Mouse (Mus musculus) small intestine, adult 2 months (tissue): ENCODE measurements around the gene Crebbp. TPM values are rescaled to one million over a fixed set of nuclear protein-coding genes. Genes with fewer than 3 reads are reported as not detected.
"Not testable (repeated sequence)": the region's sequence is repeated elsewhere in the genome, so short reads cannot be mapped to it uniquely, and the experiment has no call there.

Experiments
- H3K27ac ChIP-seq: fragments of 200-500 bp; 2 replicates; pipeline ENCODE4 v1.5.1; 2012; ENCODE audit warnings: low read depth, low read length, control low read depth, inconsistent platforms; ENCODE audit not compliant: insufficient read depth
- H3K27me3 ChIP-seq: fragments of 200-500 bp; 2 replicates; pipeline ENCODE4 v1.6.1; 2012; ENCODE audit warnings: mild to moderate bottlenecking, moderate library complexity, low read length, inconsistent platforms; ENCODE audit not compliant: control insufficient read depth, insufficient read depth
- H3K36me3 ChIP-seq: fragments of 200-500 bp; 2 replicates; pipeline ENCODE4 v1.6.1; 2012; ENCODE audit warnings: mild to moderate bottlenecking, low read length, control low read depth, inconsistent platforms; ENCODE audit not compliant: control insufficient read depth, insufficient read depth
- H3K4me1 ChIP-seq: fragments of 200-500 bp; 2 replicates; pipeline ENCODE4 v1.6.1; 2012; ENCODE audit warnings: low read length, inconsistent platforms, mixed read lengths; ENCODE audit not compliant: control insufficient read depth, insufficient read depth, insufficient read length
- H3K4me3 ChIP-seq: fragments of 200-500 bp; 2 replicates; pipeline ENCODE4 v1.5.1; 2012; ENCODE audit warnings: low read depth, mild to moderate bottlenecking, control low read depth, inconsistent platforms, low read length, moderate library complexity
- CTCF ChIP-seq: fragments of 200-500 bp; IDR thresholded peaks from 2 replicates; pipeline ENCODE4 v1.5.1; 2012; ENCODE audit warnings: low read depth, mild to moderate bottlenecking, control low read depth, inconsistent platforms, low read length, moderate library complexity, mixed read lengths; ENCODE audit not compliant: insufficient replicate concordance, insufficient read length; ENCODE audit errors: extremely low read depth
- POLR2A ChIP-seq: fragments of 200-500 bp; IDR thresholded peaks from 2 replicates; pipeline ENCODE4 v1.6.1; 2012; ENCODE audit warnings: low read depth, mild to moderate bottlenecking, control low read depth, inconsistent platforms, low read length, moderate library complexity
- WGBS: fragments of 180-500 bp; shearing (Covaris S2); methylation state at CpG from one replicate; pipeline ENCODE4 v1.1.7; 2018; 5-methylcytosine and 5-hydroxymethylcytosine counted together
- polyA plus RNA-seq: library from polyadenylated mRNA; depleted of rRNA; stranded (reverse); fragments of >200 nt; gene quantifications from 2 replicates; pipeline ENCODE4 v1.2.3, GENCODE M21; 2012; rRNA removed

Gene Crebbp
- 17.0 and 39.3 TPM in 2 replicates for polyA plus RNA-seq

DNA sequence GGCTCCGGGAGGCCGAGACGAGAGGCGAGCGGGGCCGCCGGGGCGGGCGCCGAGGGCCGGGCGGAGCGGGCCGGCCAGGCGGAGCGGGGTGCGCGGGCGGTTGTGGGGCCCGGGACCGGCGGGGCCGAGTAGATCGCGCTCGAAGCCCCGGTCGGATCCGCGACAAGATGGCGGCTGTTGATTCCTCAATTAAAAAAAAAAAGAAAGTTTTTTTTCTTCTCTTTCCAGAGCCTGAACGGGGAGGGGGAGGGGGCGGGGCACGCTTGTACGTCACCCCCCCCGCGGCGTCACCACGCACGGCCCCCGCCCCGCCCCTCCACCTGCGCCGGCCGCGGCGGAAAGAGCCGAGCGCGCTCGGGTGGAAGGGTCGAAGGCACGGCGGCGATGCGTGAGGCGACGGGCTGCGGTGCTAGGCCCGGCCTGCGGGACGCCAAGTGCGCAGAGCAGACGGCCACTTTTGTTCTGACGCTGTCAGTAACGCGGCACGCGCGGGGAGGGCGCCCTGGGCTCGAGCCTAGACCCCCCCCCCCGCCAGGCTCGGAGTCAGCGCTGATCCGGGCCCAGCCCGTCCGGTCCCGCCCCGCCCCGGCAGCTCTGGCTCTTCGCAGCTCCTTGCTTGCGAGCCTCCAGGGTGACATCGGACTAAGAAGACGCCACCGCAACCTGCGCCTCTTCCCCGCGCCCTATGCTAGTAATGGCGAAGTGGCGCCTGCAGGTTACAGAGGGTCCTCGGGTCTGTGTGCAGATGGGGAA is at the start of gene Crebbp:
TSS of gene Crebbp (minus strand) at position 199 of the 753 bp plus-strand sequence.
- Histone ChIP-seq H3K4me3 (peak within 1 kb of the TSS; percentile 98), H3K36me3 (no peaks in the 10 kb centered on the region), H3K4me1 (peaks cover 11% of the 10 kb centered on the region; the same call in 1 of the 2 replicates), H3K27me3 (no peaks in the 10 kb centered on the region), H3K27ac (peak within 1 kb of the TSS; percentile 77)
- WGBS, result 1% methylated on average over 88 of the region's 92 CpGs
- TF ChIP-seq POLR2A, result peak; percentile 23
- no peak for TF ChIP-seq CTCF

DNA sequence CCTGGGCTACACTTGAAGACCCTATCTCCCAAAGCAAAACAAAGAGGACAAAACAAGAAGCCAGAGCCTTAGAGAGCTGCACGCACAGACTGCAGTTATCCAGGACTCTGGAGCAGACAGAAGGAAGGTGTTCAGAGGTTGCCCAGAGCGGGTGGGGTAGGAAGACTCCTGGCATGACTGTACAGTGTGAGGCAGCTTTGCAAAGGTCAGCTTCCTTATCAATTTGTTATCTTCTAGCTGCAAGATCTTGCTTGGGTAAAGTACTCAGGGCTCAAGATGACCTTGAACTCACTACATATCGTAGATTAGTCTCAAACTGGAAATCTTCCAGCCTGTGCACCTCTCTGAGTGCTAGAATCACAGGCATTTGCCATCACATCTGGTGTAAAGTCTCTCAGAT is 49.7 kb upstream of the Crebbp start:
- Histone ChIP-seq H3K36me3 (no peaks in the 10 kb centered on the region), H3K4me3 (no peak overlapping the region), H3K27ac (peak overlapping the region; percentile 65), H3K4me1 (peaks cover 10% of the 10 kb centered on the region), H3K27me3 (no peaks in the 10 kb centered on the region)
- WGBS, result 30% methylated on average over 3 of the region's 3 CpGs
- TF ChIP-seq POLR2A, result no peak
- no peak for TF ChIP-seq CTCF

DNA sequence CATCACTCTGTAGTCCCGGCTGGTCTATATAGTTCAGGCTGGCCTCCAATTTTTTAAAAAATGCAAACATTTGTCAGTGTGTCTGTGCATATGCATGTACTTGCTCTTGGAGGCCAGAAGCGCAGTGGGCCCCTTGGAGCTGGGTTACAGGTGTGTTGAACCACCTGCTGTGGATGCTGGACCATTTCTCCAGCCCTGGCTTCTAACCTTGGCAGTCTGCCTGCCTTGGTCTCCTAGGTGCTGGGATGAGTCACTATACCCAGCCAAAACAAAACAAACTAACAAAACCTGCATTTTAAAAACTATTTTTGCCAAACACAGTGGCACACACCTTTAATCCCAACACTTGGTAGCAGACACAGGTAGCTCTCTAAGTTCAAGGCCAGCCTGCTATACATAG is 43.7 kb upstream of the Crebbp start:
- no peak for TF ChIP-seq POLR2A
- no peak for TF ChIP-seq CTCF
- peaks cover 3% of the 10 kb centered on the region; the same call in 1 of the 2 replicates for H3K4me1 ChIP-seq
- no peak overlapping the region for H3K27ac ChIP-seq
- 83% methylated on average over 2 of the region's 2 CpGs for WGBS
- no peaks in the 10 kb centered on the region for H3K27me3 ChIP-seq
- H3K36me3 ChIP-seq, result no peaks in the 10 kb centered on the region
- H3K4me3 ChIP-seq, result no peak overlapping the region

DNA sequence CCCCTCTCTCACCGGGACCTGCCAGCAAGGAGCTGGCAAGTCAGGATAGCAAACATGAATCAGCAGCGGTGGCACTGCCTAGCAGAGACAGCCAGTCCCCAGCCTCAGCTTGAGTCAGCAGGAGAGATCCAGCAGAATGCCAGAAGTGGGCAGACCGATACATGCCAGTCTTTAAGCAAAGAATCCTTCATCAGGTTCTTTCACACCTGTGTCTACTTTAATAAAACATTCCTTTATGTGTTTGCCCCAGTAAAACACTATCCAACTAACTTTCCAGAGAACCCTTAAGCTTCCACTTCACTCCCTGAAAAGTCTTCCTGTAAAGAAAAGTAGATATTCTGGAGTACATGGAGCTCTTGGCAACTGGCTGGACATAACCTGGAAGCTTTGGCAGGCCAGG is 35.0 kb upstream of the Crebbp start:
- Histone ChIP-seq H3K4me1 (no peaks in the 10 kb centered on the region), H3K36me3 (no peaks in the 10 kb centered on the region), H3K27ac (no peak overlapping the region), H3K27me3 (no peaks in the 10 kb centered on the region), H3K4me3 (no peak overlapping the region)
- 86% methylated on average over 3 of the region's 3 CpGs for WGBS
- TF ChIP-seq CTCF, result no peak
- TF ChIP-seq POLR2A, result no peak

DNA sequence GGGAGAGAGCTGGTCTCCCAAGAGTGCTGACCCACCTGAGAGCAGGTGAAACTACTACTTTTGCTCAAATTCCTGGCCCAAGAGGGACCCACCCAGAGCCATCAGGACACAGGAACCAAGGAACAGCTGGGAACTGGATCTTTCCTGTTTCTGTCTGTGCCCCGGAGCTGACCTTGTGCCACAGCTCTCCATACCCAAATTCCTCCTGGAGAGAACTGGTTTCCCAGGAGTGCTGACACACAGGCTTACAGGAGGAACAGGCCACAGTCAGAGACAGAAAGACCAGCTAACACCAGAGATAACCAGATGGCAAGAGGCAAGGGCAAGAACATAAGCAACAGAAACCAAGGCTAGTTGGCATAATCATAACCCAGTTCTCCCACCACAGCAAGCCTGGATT is 31.4 kb upstream of the Crebbp start:
- 94% methylated on average over 1 of the region's 1 CpGs for WGBS
- H3K27ac ChIP-seq, H3K27me3 ChIP-seq, H3K4me3 ChIP-seq, H3K36me3 ChIP-seq, H3K4me1 ChIP-seq: not testable (repeated sequence)

DNA sequence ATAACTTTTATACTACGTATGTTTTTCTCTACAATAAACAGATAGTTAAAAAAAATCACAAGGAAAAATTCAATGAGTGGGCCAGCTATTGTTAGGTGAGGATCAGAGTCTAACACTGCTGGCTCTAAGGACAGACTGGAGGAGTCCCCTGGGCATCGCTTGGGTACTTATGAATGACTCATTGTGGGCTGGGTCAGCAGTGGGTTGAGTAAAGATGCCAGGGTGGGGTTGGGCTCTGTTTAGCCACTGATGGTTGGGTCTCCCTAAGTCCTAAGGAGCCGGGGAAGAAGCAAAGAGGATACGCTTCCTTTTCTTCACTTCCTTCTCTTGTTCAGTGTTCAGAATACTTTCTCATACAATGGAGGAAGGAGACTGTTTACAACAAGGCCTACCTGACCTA is 22.3 kb upstream of the Crebbp start:
- no peak overlapping the region for H3K4me3 ChIP-seq
- WGBS, result 53% methylated on average over 4 of the region's 4 CpGs
- H3K36me3 ChIP-seq, result no peaks in the 10 kb centered on the region
- no peak for TF ChIP-seq POLR2A
- TF ChIP-seq CTCF, result no peak
- H3K27ac ChIP-seq, result no peak overlapping the region
- H3K27me3 ChIP-seq, result no peaks in the 10 kb centered on the region
- H3K4me1 ChIP-seq, result no peaks in the 10 kb centered on the region

DNA sequence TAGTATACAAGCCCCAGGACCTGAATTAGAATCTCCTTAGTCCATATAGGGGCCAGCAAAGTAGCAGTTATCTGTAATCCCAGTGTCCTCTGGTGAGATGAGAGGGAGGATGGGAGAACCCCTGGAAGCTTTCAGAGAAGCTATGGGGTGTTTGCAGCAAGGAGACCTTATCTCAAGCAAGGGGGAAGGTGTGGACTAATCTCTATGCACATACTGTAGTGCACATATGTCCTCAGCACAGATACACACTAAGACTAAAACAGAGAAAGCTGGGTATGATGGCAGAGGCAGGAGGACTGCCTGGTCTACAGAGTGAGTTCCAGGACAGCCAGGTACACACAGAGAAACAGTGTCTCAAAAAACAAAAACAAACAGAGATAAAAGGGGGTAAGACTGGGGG is 21.8 kb upstream of the Crebbp start:
- Histone ChIP-seq H3K4me1 (no peaks in the 10 kb centered on the region), H3K4me3 (no peak overlapping the region), H3K36me3 (no peaks in the 10 kb centered on the region), H3K27ac (no peak overlapping the region), H3K27me3 (no peaks in the 10 kb centered on the region)
- no peak for TF ChIP-seq POLR2A
- TF ChIP-seq CTCF, result no peak
